Mouse (Mus musculus) embryonic fibroblast, embryonic 13.5 days (primary cell): ENCODE results near the gene Zfp84.

Experiments used
- CTCF ChIP-seq: IDR thresholded peaks from 2 replicates; pipeline ENCODE4 v1.5.1; 2011; ENCODE audit warnings: mild to moderate bottlenecking, control low read depth, low read length, moderate library complexity, borderline replicate concordance; ENCODE audit not compliant: insufficient read depth
- POLR2A ChIP-seq: IDR thresholded peaks from 2 replicates; pipeline ENCODE4 v1.6.1; 2011; ENCODE audit warnings: low read depth, mild to moderate bottlenecking, control low read depth, low read length, moderate library complexity

GRCm38 (mm10) chr7:29767058-29767686 lies 1.2 kb upstream of the Zfp84 start:
- TF ChIP-seq POLR2A, result no peak; the same call in 1 of the 2 replicates
- no peak for TF ChIP-seq CTCF
